Mouse (Mus musculus) olfactory bulb, adult 2 months (tissue): Measurements from ENCODE around the gene Sept5.

Source experiments
- CTCF ChIP-seq: fragments of 200-500 bp; IDR thresholded peaks from 2 replicates; pipeline ENCODE4 v1.5.1; 2012; ENCODE audit warnings: low read depth, mild to moderate bottlenecking, low read length, moderate library complexity; ENCODE audit not compliant: insufficient read depth
- POLR2A ChIP-seq: fragments of 200-500 bp; IDR thresholded peaks from 2 replicates; pipeline ENCODE4 v1.6.1; 2012; ENCODE audit warnings: mild to moderate bottlenecking, low read depth, low read length, moderate library complexity; ENCODE audit not compliant: insufficient read depth

- TF ChIP-seq CTCF (no peak), POLR2A (no peak)
Observed at GRCm38 (mm10) chr16:18577599-18578160, 52.1 kb downstream of the Sept5 start.
